Mouse (Mus musculus) embryonic facial prominence, embryonic 10.5 days (tissue): Measurements from ENCODE around the gene Syngap1. TPM values are rescaled to one million over a fixed set of nuclear protein-coding genes. Genes with fewer than 3 reads are reported as not detected.

Experiments
- DNase-seq: peaks from one replicate; pipeline ENCODE4 v3.0.0-alpha.2; 2017; ENCODE audit warnings: low spot score
- H3K27ac ChIP-seq: fragments of 300-500 bp; sonication (generic); replicated peaks from 2 replicates; pipeline ENCODE4 v1.5.1; 2016; ENCODE audit warnings: mild to moderate bottlenecking
- H3K27me3 ChIP-seq: fragments of 300-500 bp; sonication (generic); replicated peaks from 2 replicates; pipeline ENCODE4 v1.6.1; 2016; ENCODE audit warnings: low read depth, mild to moderate bottlenecking; ENCODE audit not compliant: poor library complexity, severe bottlenecking
- H3K36me3 ChIP-seq: fragments of 300-500 bp; sonication (generic); replicated peaks from 2 replicates; pipeline ENCODE4 v1.6.1; 2016; ENCODE audit warnings: mild to moderate bottlenecking, moderate library complexity
- H3K4me1 ChIP-seq: fragments of 300-500 bp; sonication (generic); 2 replicates; pipeline ENCODE4 v1.6.1; 2016
- H3K4me3 ChIP-seq: fragments of 300-500 bp; sonication (generic); 2 replicates; pipeline ENCODE4 v1.5.1; 2016; ENCODE audit warnings: mild to moderate bottlenecking, moderate library complexity
- H3K9me3 ChIP-seq: fragments of 300-500 bp; sonication (generic); 2 replicates; pipeline ENCODE4 v1.6.1; 2016; ENCODE audit warnings: mild to moderate bottlenecking
- WGBS: fragments of 180-500 bp; shearing (Covaris S2); methylation state at CpG from one replicate; pipeline ENCODE4 v1.1.7; 2016; 5-methylcytosine and 5-hydroxymethylcytosine counted together
- polyA plus RNA-seq: library from polyadenylated mRNA; unstranded; fragments of >200 nt; fragmentation: Nextera tagmentation; extraction: Ambion mirVana; gene quantifications from 2 replicates; pipeline ENCODE4 v1.2.1, GENCODE M21; 2016

Gene Syngap1
- polyA plus RNA-seq, 1 experiment from 2014 or later: 1.4 TPM

DNA sequence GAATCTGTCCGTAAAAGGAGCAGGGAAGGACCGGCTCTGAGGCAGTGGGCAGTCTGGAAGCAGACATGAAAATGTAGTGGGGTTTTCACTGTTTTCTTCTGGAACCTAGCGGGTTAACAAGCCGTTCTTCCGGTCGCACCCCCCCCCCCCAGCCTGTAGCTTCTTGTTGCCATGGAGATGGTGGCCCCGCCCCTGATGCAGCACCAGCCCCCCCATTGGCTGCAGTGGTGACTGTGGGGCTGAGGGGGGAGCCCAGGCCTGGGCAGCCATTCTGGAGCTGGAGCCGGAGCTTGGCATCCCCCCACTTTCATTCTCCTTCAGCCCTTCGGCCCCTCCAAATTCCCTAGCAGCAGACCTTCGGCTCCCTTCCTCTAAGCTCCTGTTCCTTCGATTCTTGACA, 10.4 kb downstream of the Syngap1 start:
- Histone ChIP-seq H3K9me3 (no peaks in the 10 kb centered on the region), H3K27ac (peak overlapping the region; percentile 88), H3K36me3 (peaks cover 29% of the 10 kb centered on the region), H3K4me3 (peak overlapping the region; percentile 77), H3K4me1 (peaks cover 75% of the 10 kb centered on the region), H3K27me3 (peaks cover 28% of the 10 kb centered on the region)
- peak; percentile 94 for DNase-seq
- WGBS: 0% methylated on average over 11 of the region's 11 CpGs

DNA sequence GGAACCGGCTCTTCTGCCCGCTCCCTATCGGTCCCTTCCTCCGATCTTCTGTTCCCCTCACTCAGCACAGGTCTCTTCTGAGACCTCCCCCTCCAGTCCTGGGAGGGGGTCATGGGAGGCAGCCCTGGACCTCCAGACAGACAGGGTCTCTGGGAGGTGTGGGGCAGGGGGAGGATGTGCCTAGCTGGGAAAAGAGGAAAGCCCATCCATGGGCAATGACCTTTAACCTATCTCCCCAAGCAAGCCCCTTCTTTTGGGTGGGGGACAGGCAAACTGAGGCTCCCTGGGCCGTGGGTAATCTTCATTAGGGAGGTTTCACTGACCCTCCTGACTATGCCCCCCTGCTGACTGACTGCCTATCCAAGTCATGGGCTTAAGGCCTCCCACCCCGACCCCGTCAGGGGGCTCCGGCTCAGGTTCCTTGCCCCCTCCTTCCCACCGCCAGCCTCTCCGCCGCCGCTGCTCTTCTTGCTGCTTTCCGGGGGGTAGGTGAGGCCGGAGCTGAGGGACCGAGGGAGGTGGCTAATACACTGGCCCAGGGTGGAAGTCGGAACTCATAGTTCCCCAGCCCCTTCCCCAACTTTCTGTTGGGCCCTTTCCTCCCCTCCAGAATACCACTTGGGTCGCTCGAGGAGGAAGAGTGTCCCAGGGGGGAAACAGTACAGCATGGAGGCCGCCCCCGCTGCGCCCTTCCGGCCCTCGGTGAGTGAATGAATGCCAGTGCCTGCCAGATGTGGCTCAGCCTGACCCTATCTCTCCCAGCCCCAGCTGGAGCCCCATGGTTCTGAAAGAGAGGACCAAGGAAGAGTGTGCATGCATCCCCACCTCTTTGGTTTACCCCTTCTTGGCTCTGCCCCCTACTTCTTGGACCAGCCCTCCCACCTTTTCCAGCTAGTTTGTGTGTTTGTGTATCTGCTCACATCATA, 11.2 kb downstream of the Syngap1 start:
- Histone ChIP-seq H3K4me1 (peaks cover 67% of the 10 kb centered on the region), H3K27me3 (peaks cover 24% of the 10 kb centered on the region), H3K27ac (peak overlapping the region; percentile 88), H3K4me3 (peak overlapping the region; percentile 77), H3K9me3 (no peaks in the 10 kb centered on the region), H3K36me3 (peaks cover 37% of the 10 kb centered on the region)
- WGBS: 1% methylated on average over 23 of the region's 23 CpGs
- DNase-seq: peak; percentile 51

DNA sequence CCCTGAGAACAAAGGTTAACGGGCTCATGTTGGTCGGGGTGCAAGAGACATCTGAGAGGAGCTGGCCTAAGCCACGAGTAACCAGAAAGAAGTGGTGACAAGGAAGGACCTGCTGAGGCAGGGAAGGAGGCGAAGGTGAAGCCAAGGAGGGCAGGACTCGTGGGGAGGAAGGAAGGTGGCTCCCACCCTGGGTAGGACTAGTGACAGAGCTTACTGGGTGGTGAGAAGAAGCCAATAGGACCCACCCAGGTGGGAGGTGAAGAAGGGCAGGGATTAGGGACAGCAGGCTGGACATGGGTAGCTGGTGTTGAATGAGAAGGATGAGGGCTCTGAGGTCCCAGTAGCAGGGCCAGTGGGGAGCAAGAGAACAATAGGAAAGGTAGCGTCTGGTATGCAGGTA, 12.1 kb downstream of the Syngap1 start:
- H3K27ac ChIP-seq: peak overlapping the region; percentile 88
- WGBS: 22% methylated on average over 6 of the region's 6 CpGs
- no peak for DNase-seq
- H3K9me3 ChIP-seq: no peaks in the 10 kb centered on the region
- H3K4me3 ChIP-seq: peak overlapping the region; percentile 77
- peaks cover 47% of the 10 kb centered on the region for H3K36me3 ChIP-seq
- H3K4me1 ChIP-seq: peaks cover 59% of the 10 kb centered on the region
- H3K27me3 ChIP-seq: peaks cover 18% of the 10 kb centered on the region

DNA sequence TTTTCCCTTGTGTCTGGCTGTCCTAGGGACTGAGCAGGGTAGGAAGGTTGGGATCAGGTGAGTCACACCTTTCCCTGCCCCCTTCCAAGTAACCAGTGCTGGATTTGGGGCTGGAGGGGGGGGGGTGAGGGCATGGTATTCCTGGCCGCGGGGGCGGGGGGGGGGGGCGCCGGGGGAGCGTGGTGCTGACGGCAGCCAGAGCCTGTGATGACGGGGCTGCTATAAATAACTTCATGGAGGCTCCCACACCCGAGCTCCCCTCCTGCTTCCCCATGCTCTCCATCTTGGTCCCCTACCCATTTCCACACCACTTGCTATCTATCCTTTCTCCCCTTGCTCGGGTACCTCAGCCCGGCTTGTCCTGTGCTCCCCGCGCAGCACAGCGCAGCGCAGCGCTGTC, 12.7 kb downstream of the Syngap1 start:
- DNase-seq: no peak
- H3K4me1 ChIP-seq: peaks cover 54% of the 10 kb centered on the region
- peak overlapping the region; percentile 88 for H3K27ac ChIP-seq
- H3K9me3 ChIP-seq: no peaks in the 10 kb centered on the region
- H3K36me3 ChIP-seq: peaks cover 52% of the 10 kb centered on the region
- 15% methylated on average over 15 of the region's 16 CpGs for WGBS
- peaks cover 18% of the 10 kb centered on the region for H3K27me3 ChIP-seq
- H3K4me3 ChIP-seq: peak overlapping the region; percentile 77

DNA sequence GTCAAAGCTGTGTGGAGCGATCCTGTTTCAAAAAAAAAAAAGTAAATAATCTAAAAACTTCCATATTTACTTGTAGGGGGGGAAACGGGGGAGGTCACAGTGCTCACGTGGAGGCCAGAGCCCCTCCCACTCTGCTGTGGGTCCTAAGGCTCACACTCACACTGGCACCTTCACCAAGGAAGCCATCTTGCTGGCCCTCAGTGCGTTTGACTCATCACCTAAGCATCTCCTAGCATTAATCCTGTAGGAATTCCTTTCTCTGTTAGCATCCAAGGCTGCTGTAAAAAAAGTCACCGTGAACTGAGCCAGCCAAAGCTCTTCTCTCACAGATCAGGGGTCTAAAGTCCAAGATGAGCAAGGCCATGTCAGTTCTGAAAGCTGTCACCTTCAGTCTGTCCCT, 15.3 kb downstream of the Syngap1 start:
- no peaks in the 10 kb centered on the region for H3K9me3 ChIP-seq
- peaks cover 28% of the 10 kb centered on the region for H3K4me1 ChIP-seq
- peaks cover 78% of the 10 kb centered on the region for H3K36me3 ChIP-seq
- no peak overlapping the region for H3K27ac ChIP-seq
- no peak for DNase-seq
- 88% methylated on average over 5 of the region's 5 CpGs for WGBS
- no peak overlapping the region for H3K4me3 ChIP-seq
- peaks cover 18% of the 10 kb centered on the region for H3K27me3 ChIP-seq

DNA sequence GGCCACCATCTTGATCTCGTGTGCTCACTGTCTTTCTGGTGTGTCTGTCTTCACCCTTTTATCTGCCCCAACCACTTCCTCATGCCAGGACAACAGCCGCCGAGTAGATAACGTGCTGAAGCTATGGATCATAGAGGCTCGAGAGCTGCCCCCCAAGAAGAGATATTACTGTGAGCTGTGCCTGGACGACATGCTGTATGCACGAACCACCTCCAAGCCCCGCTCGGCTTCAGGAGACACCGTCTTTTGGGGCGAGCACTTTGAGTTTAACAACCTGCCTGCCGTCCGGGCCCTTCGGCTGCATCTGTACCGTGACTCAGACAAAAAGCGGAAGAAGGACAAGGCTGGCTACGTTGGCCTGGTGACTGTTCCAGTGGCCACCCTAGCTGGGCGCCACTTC, 15.8 kb downstream of the Syngap1 start:
- H3K27me3 ChIP-seq: peaks cover 18% of the 10 kb centered on the region
- no peaks in the 10 kb centered on the region for H3K9me3 ChIP-seq
- H3K27ac ChIP-seq: no peak overlapping the region
- 94% methylated on average over 18 of the region's 18 CpGs for WGBS
- H3K4me1 ChIP-seq: peaks cover 22% of the 10 kb centered on the region
- 0 out of 2 replicates have a peak overlapping the region, but pooled peaks have one; percentile 11 for H3K4me3 ChIP-seq
- peaks cover 84% of the 10 kb centered on the region for H3K36me3 ChIP-seq
- DNase-seq: no peak

DNA sequence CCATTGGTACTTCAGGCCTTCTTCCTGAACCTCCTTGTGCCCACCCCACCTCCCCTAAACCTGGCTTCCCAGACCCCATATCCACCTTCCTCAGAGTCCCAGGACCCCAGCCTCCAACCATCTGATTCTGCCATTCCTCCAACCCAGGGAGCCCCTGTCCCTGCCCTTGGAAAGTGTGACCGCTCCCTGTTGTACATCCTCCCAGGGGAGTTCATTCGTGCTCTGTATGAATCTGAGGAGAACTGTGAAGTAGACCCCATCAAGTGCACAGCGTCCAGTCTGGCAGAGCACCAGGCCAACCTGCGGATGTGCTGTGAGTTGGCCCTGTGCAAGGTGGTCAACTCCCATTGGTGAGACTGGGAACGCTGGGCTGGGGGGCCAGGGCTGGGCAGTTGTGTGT, 16.8 kb downstream of the Syngap1 start:
- WGBS: 96% methylated on average over 5 of the region's 5 CpGs
- Histone ChIP-seq H3K36me3 (peaks cover 91% of the 10 kb centered on the region), H3K27me3 (peaks cover 10% of the 10 kb centered on the region), H3K4me3 (no peak overlapping the region), H3K27ac (no peak overlapping the region), H3K4me1 (peaks cover 12% of the 10 kb centered on the region), H3K9me3 (no peaks in the 10 kb centered on the region)
- DNase-seq: no peak

DNA sequence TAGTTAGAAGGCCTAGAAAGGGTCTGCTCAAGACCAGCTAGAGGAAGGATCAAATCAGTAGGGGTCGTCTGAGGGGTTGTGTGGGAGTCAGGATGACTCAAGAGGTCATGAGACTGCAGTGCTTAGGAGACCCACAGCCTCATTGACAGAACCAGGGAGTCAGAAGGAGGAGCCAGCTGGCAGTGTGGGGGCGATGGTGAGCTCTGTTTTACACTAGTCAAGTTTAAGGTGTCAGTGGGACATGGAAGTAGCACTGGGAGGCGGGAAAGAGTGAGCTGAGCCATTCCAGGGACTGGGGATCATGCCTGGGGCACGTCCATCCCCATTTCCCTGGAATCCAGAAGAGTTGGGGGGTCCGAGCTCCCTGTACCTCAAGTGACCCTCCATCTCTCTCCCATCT, 17.8 kb downstream of the Syngap1 start:
- no peak overlapping the region for H3K27ac ChIP-seq
- peaks cover 93% of the 10 kb centered on the region for H3K36me3 ChIP-seq
- peaks cover 2% of the 10 kb centered on the region for H3K4me1 ChIP-seq
- no peaks in the 10 kb centered on the region for H3K9me3 ChIP-seq
- DNase-seq: no peak
- WGBS: 53% methylated on average over 5 of the region's 5 CpGs
- H3K4me3 ChIP-seq: no peak overlapping the region
- no peaks in the 10 kb centered on the region for H3K27me3 ChIP-seq

DNA sequence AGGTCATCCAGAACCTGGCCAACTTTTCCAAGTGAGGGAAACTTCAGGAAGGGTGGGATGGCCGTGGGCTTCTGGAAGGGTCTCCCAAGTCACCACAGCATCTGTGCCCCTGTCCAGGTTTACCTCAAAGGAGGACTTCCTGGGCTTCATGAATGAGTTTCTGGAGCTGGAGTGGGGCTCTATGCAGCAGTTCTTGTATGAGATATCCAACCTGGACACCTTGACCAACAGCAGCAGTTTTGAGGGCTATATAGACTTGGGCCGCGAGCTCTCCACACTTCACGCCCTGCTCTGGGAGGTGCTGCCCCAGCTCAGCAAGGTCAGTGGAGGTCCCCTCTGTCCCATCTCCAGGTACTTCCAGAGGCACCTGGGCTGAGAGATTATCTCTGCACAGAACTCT, 18.8 kb downstream of the Syngap1 start:
- Histone ChIP-seq H3K36me3 (peaks cover 99% of the 10 kb centered on the region), H3K27me3 (no peaks in the 10 kb centered on the region), H3K4me1 (no peaks in the 10 kb centered on the region), H3K4me3 (no peak overlapping the region), H3K9me3 (no peaks in the 10 kb centered on the region), H3K27ac (no peak overlapping the region)
- no peak for DNase-seq
- WGBS: 96% methylated on average over 4 of the region's 4 CpGs

DNA sequence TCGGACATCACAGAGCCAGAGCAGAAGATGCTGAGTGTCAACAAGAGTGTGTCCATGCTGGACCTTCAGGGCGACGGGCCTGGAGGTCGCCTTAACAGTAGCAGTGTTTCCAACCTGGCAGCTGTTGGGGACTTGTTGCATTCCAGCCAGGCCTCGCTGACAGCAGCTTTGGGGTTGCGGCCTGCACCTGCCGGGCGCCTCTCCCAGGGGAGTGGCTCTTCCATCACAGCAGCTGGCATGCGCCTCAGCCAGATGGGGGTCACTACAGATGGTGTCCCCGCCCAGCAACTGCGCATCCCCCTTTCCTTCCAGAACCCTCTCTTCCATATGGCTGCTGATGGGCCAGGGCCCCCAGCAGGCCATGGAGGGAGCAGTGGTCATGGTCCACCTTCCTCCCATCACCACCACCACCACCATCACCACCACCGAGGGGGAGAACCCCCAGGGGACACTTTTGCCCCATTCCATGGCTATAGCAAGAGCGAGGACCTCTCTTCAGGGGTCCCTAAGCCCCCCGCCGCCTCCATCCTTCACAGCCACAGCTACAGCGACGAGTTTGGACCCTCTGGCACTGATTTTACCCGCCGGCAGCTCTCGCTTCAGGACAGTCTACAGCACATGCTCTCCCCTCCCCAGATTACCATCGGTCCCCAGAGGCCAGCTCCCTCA, 20.7 kb downstream of the Syngap1 start:
- H3K36me3 ChIP-seq: peaks cover 99% of the 10 kb centered on the region
- H3K9me3 ChIP-seq: no peaks in the 10 kb centered on the region
- H3K27me3 ChIP-seq: no peaks in the 10 kb centered on the region
- no peaks in the 10 kb centered on the region for H3K4me1 ChIP-seq
- WGBS: 93% methylated on average over 21 of the region's 21 CpGs
- DNase-seq: no peak
- H3K4me3 ChIP-seq: no peak overlapping the region
- peak overlapping the region; percentile 19; the same call in 1 of the 2 replicates for H3K27ac ChIP-seq

DNA sequence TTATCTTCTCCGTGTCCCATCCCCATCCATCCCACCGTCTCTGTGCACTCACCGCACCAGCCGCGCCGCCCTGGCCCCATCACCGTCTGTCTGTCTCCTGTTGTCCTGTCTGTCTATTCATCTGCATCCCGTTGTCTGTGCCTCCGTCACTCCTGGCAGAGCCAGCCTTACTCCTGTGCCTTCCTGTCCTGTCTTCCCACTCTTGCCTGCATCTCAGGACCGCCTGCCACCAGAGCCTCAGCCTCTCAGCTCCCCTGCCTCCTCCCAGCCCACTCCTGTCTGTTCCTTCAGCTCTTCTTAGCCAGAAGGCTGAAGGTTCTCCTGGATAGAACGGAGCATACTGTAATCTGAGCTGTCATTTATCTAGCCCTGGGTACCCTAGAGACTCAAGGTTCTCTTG, 25.9 kb downstream of the Syngap1 start:
- DNase-seq: no peak
- Histone ChIP-seq H3K27ac (no peak overlapping the region), H3K9me3 (no peaks in the 10 kb centered on the region), H3K4me1 (peaks cover 18% of the 10 kb centered on the region), H3K4me3 (no peak overlapping the region), H3K27me3 (no peaks in the 10 kb centered on the region), H3K36me3 (peaks cover 91% of the 10 kb centered on the region)
- 89% methylated on average over 11 of the region's 11 CpGs for WGBS

DNA sequence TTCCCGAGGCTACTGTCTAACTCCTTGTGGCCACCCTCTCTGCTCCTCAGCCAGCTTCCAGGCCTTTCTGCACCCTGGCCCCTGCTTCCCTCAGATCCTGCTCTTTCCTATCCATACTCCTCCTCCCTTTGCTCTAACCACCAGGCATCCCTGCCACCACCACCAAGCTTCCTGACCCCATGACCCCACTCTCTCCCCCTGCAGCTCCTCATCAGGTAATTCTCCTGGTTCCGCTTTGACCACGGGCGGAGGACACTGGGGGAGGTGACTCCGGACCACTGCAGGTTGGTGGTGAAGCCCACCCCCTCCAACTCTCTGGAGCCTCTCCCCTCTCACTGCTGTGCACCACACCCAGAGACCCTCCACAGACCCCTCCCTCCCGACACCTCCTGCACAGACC, 26.4 kb downstream of the Syngap1 start:
- 90% methylated on average over 6 of the region's 6 CpGs for WGBS

DNA sequence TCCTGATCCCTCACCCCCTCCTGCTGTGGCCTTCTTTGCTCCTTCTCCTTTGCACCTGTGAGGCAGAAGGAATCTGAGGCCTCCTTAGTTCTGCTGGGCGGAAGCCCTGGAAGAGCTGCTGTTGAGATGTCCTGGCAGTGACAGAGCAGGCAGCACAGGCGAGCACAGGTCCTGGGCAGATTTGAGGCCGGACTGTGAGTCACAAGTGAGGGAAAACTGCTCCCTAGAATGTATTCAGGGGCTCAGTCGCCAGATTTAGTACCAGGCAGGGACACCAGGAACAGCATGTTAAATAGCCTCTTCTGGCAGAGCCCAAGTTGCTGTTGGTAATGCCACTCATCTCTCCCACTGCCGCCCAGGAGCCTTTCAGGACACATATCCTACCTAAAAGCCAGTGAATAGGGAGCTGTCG, 27.2 kb downstream of the Syngap1 start:
- Histone ChIP-seq H3K27me3 (no peaks in the 10 kb centered on the region), H3K4me1 (peaks cover 23% of the 10 kb centered on the region), H3K4me3 (no peak overlapping the region), H3K27ac (no peak overlapping the region), H3K36me3 (peaks cover 79% of the 10 kb centered on the region), H3K9me3 (no peaks in the 10 kb centered on the region)
- 81% methylated on average over 6 of the region's 6 CpGs for WGBS
- no peak for DNase-seq

More for the DNA sequence above, 26.4 kb downstream of the Syngap1 start:
- Histone ChIP-seq H3K36me3 (peaks cover 86% of the 10 kb centered on the region), H3K4me1 (peaks cover 22% of the 10 kb centered on the region), H3K27me3 (no peaks in the 10 kb centered on the region), H3K4me3 (no peak overlapping the region), H3K9me3 (no peaks in the 10 kb centered on the region), H3K27ac (no peak overlapping the region)
- no peak for DNase-seq
